Mouse (Mus musculus): ENCODE results near the gene Nppb.
A peak's percentile ranks its signal among the peaks of the same experiment; 100 is the strongest.

- TF ChIP-seq CTCF (IDR thresholded peaks at IDR 0.05; ENCODE audit: control insufficient read depth, insufficient read depth, low read length) = no peak
- peak; percentile 67; the same call in 1 of the 2 replicates for TF ChIP-seq POLR2A (IDR thresholded peaks at IDR 0.05; ENCODE audit: borderline replicate concordance, control insufficient read depth, low read depth, low read length)
These were observed 49.1 kb upstream of the Nppb start, which contains the start of gene Plod1 for GRCm38 (mm10) chr4:147936331-147936954.
